Mouse (Mus musculus) retina, postnatal 1 day (tissue): ENCODE measurements around the gene Xlr5a.
"Not testable (repeated sequence)": the region's sequence is repeated elsewhere in the genome, so short reads cannot be mapped to it uniquely, and the experiment has no call there.

Source experiments
- DNase-seq: peaks from one replicate; pipeline ENCODE4 v3.0.0-alpha.2; 2012

Gene Xlr5a

DNA sequence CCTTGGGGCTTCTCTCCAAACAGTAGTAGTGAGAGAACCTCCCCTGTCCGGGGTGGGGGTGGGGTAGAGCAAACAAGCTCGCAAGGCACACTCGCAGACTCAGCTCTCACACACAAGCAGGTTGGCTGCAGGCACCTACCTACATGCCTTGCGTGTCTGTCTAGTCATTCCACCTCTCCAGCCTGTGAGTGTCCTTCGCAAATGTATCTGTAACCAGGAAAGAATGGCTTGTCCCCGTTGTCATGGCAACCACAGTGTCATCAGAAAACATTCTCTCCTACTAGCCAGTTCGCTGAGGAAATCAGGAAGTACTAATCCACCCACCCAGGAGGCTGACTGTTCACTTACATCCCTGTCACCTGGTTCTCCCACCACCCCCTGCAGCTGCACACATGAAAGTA lies 149.6 kb downstream of the Xlr5a start:
- not testable (repeated sequence) for DNase-seq

DNA sequence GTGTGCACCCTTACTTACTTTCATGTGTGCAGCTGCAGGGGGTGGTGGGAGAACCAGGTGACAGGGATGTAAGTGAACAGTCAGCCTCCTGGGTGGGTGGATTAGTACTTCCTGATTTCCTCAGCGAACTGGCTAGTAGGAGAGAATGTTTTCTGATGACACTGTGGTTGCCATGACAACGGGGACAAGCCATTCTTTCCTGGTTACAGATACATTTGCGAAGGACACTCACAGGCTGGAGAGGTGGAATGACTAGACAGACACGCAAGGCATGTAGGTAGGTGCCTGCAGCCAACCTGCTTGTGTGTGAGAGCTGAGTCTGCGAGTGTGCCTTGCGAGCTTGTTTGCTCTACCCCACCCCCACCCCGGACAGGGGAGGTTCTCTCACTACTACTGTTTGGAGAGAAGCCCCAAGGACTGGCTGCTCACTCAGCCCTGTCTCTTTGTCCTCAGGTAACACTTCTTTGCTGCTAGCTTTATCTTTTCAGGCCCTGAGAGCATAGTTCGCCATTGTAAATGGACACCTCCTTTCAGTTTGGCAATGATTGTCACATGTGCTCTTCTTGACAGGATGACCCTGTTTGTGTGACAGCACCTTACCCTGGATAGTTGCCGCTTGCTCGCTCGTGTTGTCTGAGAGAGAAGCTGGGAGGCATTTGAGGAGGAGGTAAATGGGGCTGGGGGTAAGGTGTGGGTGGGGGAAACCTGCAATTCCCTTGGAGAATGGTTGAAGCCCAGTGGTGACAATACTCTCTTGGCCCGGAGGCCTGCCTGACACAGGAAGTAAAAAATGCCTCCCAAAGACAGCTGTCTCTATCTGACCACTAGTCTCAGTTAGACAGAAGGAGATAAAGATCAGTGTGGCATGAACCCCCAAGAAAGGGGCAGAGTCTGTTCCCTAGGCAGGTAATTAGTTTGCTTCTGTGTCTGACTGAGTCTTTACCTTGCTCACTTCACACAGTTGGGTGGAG lies 169.6 kb downstream of the Xlr5a start:
- not testable (repeated sequence) for DNase-seq

GRCm38 (mm10) chrX:73116747-73117146 lies 176.0 kb downstream of the Xlr5a start, which contains the start of gene Gm14685:
Gm14685 (plus strand) TSS chrX:73117047.
- DNase-seq: not testable (repeated sequence)

DNA sequence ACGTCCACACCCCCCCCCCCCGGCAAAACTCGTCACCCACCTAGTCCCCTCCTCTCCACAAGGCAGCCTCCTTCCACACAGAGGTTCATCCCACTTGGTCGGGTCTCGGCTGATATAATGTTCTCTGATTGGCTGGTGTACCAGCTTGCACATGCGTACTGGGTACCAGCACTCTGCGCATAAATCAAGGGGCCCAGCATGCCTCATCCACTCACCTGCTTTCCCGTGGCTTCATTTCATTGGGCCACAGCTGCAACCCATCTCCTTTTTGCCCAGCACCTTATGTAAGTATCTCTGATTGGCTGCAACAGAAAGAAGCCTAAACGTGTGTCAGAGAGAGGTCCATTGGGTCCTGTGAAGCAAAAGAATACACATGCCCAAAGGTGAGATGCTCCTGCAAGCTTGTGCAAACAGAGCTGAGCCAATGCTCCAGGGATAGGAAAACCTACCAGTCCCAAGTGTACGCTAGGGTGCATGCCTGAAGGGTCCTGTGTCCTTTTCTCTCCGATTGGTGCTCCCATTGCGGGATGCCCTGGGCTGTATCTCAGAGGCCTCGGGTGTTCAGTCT lies 195.8 kb downstream of the Xlr5a start, which contains the start of gene Xlr3a:
Xlr3a (minus strand) TSS at position 155 of the 568 bp plus-strand sequence.
- DNase-seq: peak; percentile 1

DNA sequence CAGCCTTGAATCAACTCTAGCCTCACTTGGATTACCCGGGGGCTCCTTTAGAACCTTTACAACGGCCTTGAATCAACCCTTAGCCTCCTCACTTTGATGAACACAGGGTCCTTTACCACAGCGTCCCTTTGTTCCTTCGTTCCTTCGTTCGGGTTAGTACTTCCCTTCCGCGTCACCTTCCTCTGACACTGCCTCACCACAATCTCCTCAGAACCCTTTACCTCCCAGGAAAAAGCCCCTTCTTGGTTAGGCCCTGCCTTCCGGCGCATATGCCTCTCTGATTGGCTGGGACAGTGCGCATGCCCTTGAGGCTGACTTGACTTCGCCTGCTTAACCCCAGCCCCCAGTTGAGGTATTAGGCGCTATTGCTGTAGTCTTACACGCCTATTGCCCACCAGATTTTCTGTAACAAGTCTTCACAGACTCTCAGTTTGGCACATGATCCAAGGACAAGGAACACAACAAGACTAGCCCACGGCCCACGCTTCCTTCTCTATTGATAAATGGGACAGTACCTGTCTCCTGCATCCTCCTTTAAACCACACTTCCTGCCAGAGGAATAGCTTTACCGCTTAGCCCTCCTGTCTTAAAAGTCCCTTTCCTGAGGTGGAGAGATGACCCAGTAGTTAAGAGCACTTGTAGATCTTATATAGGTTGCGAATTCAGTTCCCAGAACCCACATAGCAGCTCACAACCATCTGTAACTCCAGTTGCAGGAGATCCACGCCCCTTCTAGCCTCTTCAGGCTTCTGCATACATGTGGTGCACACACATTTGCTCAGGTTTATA lies 210.3 kb downstream of the Xlr5a start, which contains the start of gene Xlr4a:
Xlr4a (minus strand) TSS at position 212 of the 789 bp plus-strand sequence.
- DNase-seq: not testable (repeated sequence)

GRCm38 (mm10) chrX:73066765-73067312 lies 225.9 kb downstream of the Xlr5a start:
- not testable (repeated sequence) for DNase-seq

GRCm38 (mm10) chrX:73064415-73064793 lies 228.4 kb downstream of the Xlr5a start, which contains the start of gene Pnma3:
Pnma3 (plus strand) TSS chrX:73064787.
- no peak for DNase-seq

DNA sequence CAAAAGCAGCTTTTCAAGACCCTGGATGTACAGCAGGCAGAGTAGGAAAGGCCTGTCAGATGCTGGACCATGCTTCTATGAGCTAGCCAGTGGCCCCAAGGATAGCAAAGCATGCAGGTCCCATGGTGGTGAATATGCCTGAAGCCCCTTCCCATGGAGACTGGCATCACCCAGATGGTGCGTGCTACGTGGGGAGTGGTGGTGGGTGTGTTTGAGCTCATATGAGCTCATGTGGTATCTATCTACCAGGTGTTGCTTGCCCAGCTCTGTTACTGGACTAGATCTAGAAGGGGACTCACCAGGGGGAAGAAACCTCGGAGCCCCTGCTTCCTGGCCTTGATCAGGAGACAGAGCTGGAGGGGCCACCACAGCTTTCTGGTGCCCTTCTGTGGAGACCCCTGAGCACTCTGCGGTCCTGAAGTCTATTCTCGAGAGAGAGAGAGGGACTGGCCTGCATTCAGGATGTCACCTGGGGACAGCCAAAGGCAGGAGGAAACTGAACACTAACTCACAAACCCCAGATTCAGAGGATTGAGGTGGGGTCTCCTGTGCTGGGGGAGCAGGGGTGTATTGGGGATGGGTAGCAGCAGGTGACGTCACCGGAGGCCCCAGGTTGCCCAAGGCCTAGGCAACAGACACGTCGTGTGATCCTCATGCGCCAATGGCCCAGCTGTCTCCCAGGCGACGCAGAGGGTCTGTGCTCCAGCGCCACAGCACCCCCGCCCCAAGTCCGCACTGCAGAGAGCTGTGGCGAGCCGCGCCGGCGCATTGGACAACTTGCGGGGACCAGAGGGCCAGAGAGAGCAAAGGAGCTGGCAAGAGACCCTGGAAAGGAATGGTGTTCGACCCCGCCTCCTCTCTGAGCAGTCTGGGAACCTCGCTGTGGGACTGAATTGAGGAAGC lies 229.0 kb downstream of the Xlr5a start:
- peak; percentile 62 for DNase-seq

DNA sequence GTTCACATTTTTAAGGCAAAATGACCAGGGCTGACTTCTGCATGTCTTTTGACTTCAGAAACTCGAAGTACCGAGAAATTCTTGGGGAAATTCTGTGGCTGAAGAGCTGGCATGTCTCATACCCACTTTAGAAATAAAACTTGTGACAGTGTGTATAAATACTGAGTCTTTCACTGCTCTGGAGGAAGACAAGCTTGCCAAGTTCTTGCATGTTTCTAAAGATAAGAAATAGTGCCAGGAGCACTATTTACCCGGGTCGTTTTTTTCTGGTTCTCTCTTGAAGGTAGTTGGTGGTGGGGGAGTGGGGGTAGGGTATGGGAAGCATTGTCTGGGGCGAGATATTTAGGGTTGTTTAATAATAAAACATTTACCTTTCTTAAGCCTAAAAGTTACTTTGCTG lies 230.5 kb downstream of the Xlr5a start:
- DNase-seq: no peak

DNA sequence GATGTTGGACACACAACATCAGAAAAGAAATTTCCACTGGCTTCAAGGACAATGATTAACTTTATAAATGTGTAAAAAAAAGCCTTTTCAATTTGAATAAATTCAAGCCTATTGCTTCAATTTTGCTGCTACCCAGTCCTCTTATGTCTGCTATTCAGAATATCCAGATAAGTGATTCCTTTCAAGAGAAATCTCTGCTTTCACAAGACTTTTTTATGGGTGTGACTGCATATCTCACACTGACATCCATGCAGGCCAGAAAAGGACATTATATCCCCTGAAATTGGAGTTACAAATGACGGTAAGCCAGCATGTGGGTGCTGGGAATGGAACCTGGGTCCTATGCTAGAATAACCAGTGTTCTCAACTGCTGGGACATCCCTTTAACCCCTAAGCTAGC lies 231.2 kb downstream of the Xlr5a start:
- no peak for DNase-seq
